Mouse (Mus musculus): ENCODE results near the gene Gzmm. TPM values are rescaled to one million over a fixed set of nuclear protein-coding genes. Genes with fewer than 3 reads are reported as not detected.

The Gzmm gene
- polyA plus RNA-seq, 1 experiment from 2014 or later, result 0.15 TPM

DNA sequence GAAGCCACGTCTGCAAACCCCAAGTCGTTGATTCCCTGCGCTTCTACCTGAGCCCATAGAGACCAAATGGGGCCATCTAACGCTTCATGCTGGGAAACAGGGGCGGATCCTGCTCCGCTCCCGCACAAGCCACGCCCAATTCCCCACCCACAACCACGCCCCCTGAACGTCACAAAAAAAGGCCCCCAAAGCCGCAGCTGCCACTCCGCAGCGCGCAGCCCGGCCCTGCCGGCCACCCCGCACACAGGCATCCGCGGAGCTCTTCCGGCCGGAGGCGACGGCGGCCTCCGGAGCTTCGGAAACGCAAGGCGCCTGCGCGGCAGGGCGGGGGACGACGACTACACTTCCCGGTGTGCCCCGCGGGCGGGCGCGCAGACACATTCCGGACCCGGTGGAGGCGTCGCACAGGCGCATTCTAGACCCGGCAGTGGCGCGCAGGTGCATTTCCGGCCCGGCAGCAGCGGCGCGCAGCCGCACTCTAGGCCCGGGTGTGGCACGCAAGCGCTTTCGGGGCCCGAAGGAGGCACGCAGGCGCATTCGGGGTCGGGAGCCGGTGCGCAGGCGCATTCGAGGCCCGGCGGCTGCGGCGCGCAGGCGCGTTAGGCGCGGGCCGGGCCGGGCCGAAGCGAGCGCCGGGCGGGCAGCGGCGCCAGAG, 7.1 kb upstream of the Gzmm start, which contains the start of gene Cdc34:
Gene Cdc34 (plus strand): TSS at position 605 of the 655 bp plus-strand sequence.
- H3K4me3 ChIP-seq (replicated peaks), result peak within 1 kb of the TSS; percentile 72
- WGBS (ENCODE audit: insufficient replicate concordance), result under 1% methylated on average over 79 of the region's 84 CpGs
- peak within 1 kb of the TSS; percentile 89 for H3K4me2 ChIP-seq
- peak; percentile 92 for ATAC-seq (ENCODE audit: insufficient read depth)
- H3K4me1 ChIP-seq (replicated peaks), result peaks cover 45% of the 10 kb centered on the region
- H3K27ac ChIP-seq (replicated peaks), result peak within 1 kb of the TSS; percentile 99
- H3K36me3 ChIP-seq (replicated peaks), result peaks cover 33% of the 10 kb centered on the region
- H3K9me3 ChIP-seq (replicated peaks), result no peaks in the 10 kb centered on the region
- H3K27me3 ChIP-seq, result no peaks in the 10 kb centered on the region; the same call in 1 of the 2 replicates
- peak within 1 kb of the TSS; percentile 84 for H3K9ac ChIP-seq

DNA sequence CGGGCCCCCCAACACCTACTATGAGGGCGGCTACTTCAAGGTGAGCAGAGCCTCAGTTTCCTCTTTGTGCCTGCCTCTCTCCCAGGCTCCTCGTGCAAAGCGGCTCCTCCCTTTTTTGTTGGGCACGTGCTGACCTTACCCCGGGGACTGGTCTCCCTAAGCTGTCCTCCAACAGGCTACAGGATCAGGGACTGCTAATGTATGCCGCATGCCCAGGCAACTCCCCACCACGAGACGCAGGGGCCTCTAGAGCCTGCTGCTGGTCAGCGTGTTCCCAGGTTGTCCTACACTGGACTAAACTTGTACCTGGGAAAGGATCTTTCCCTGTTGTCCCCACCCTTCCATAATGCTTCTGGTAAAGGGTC, 6.3 kb upstream of the Gzmm start:
- Histone ChIP-seq H3K36me3 (replicated peaks) (peaks cover 41% of the 10 kb centered on the region), H3K4me1 (replicated peaks) (peaks cover 45% of the 10 kb centered on the region), H3K27ac (replicated peaks) (peak overlapping the region; percentile 99), H3K9me3 (replicated peaks) (no peaks in the 10 kb centered on the region), H3K27me3 (no peaks in the 10 kb centered on the region; the same call in 1 of the 2 replicates), H3K4me3 (replicated peaks) (peak overlapping the region; percentile 72), H3K4me2 (peak overlapping the region; percentile 89), H3K9ac (peak overlapping the region; percentile 84)
- WGBS (ENCODE audit: insufficient replicate concordance), result 0% methylated on average over 10 of the region's 10 CpGs
- no peak for ATAC-seq (ENCODE audit: insufficient read depth)

DNA sequence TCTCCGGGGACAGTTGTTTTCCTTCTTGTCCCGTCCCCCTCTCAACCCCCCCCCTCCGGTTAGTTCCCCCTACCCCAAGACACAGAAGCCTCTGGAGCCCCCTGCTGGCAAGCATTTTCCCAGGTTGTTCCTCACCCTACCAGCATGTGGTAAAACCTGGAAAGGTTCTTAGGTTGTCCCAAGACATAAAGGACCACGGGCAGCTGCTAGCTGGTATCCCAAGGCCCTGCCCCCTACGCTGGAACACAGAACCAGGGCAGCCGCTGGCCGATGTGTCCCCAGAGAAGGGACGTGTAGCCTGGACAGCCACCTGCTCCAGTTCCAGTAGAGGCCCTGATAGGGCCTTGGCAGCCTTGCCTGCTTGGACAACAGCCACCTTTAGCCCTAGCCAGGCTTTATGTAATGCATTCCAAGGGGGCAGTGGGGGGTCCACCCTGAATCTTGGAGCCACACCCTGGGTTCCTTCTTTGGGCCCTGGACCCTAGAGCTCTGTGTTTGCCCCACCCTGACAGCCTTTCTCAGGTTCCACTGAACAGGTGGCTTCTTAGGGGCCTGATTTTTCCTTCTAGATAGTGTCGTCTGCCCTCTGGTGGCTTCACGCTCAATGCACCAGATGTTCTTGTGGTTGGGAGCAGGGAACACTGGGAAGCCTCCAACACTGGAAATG, 5.8 kb upstream of the Gzmm start:
- peaks cover 46% of the 10 kb centered on the region for H3K36me3 ChIP-seq (replicated peaks)
- peak overlapping the region; percentile 72 for H3K4me3 ChIP-seq (replicated peaks)
- under 1% methylated on average over 10 of the region's 10 CpGs for WGBS (ENCODE audit: insufficient replicate concordance)
- H3K27ac ChIP-seq (replicated peaks), result peak overlapping the region; percentile 99
- H3K9ac ChIP-seq, result peak overlapping the region; percentile 84
- no peaks in the 10 kb centered on the region; the same call in 1 of the 2 replicates for H3K27me3 ChIP-seq
- H3K4me1 ChIP-seq (replicated peaks), result peaks cover 45% of the 10 kb centered on the region
- H3K9me3 ChIP-seq (replicated peaks), result no peaks in the 10 kb centered on the region
- no peak for ATAC-seq (ENCODE audit: insufficient read depth)
- H3K4me2 ChIP-seq, result peak overlapping the region; percentile 89

DNA sequence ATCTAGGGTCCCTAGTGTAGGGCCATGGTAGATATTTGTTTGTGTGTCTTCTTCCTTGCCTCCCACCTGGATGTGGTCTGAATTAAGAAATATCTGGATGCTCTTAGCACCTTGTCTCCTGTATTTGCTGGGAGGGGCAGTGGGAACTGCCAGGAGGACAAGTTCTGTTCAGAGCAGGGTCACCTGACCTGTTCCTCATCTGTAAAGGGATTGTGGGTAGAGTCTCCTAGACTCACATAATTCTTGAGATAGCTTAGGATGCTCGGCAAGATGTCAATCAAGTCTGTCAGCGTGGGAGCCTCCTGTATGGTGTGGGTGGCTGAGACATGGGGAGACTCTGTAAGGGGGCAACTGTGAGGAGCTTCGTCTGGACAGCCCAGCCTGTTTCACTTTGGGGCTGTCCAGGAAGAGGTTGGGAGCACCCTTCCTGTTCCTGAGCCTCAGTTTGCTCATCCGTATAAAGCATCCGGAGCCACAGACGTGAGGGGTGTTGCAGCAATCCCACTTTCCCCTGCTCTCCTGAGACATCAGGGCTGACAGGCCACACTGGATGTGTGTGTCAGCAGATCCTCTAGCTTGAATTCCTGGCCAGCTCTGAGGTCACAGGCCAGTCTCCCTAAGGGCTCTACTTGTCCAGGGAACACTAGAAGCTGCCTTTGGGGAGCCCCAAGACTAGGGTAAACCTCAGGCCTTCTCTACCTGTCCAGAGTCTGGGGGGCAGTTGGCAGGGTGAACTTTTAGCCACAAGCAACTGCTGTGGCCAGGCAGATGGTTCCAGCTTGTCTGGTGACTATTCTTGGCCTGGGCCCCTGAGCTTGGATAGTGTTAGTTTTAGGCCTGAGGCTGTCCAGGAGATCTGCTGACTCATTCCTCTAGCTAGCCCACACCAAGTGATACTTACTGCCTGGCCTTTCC, 4.8 kb upstream of the Gzmm start:
- peaks cover 55% of the 10 kb centered on the region for H3K36me3 ChIP-seq (replicated peaks)
- H3K9me3 ChIP-seq (replicated peaks), result no peaks in the 10 kb centered on the region
- peaks cover 45% of the 10 kb centered on the region for H3K4me1 ChIP-seq (replicated peaks)
- H3K27ac ChIP-seq (replicated peaks), result peak overlapping the region; percentile 99
- peak overlapping the region; percentile 72 for H3K4me3 ChIP-seq (replicated peaks)
- WGBS (ENCODE audit: insufficient replicate concordance), result 73% methylated on average over 6 of the region's 6 CpGs
- H3K9ac ChIP-seq, result peak overlapping the region; percentile 84
- ATAC-seq (ENCODE audit: insufficient read depth), result no peak
- peak overlapping the region; percentile 89 for H3K4me2 ChIP-seq
- no peaks in the 10 kb centered on the region; the same call in 1 of the 2 replicates for H3K27me3 ChIP-seq

DNA sequence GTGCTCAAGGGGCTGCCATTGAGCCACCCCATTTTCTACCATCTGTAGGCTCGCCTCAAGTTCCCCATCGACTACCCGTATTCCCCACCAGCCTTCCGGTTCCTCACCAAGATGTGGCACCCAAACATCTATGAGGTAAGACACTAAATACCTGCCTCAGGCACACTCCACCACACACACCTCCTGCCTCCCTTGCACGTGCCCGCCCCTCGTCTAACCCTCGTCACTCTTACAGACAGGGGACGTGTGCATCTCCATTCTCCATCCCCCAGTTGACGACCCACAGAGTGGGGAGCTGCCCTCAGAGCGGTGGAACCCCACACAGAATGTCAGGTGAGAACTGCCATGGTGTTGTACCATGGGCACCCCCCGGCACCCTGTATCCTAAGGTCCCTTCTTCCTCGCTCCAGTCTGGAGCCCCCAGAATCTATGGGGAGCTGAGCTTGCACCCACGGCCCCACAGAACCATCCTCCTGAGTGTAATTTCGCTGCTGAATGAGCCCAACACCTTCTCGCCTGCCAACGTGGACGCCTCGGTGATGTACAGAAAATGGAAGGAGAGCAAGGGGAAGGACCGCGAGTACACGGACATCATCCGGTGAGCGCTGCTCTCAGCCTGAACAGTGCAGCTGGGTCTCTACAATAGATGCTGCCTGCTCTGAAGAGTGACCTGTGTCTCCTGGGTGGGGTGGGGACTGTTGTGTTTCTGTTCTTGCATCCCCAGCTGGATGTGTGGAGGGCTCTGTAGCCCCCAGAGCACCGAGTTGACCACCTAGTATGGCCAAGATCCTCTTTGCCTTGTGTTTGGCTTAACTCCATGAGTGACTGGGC, 3.8 kb upstream of the Gzmm start:
- Histone ChIP-seq H3K36me3 (replicated peaks) (peaks cover 64% of the 10 kb centered on the region), H3K4me3 (replicated peaks) (peak overlapping the region; percentile 72; the same call in 1 of the 2 replicates), H3K27ac (replicated peaks) (0 out of 2 replicates have a peak overlapping the region, but pooled peaks have one; percentile 99), H3K9ac (no peak overlapping the region), H3K9me3 (replicated peaks) (no peaks in the 10 kb centered on the region), H3K4me2 (peak overlapping the region; percentile 89; the same call in 1 of the 2 replicates), H3K4me1 (replicated peaks) (peaks cover 41% of the 10 kb centered on the region), H3K27me3 (no peaks in the 10 kb centered on the region)
- whole genome bisulfite sequencing (ENCODE audit: insufficient replicate concordance), result 88% methylated on average over 25 of the region's 25 CpGs
- ATAC-seq (ENCODE audit: insufficient read depth), result no peak

DNA sequence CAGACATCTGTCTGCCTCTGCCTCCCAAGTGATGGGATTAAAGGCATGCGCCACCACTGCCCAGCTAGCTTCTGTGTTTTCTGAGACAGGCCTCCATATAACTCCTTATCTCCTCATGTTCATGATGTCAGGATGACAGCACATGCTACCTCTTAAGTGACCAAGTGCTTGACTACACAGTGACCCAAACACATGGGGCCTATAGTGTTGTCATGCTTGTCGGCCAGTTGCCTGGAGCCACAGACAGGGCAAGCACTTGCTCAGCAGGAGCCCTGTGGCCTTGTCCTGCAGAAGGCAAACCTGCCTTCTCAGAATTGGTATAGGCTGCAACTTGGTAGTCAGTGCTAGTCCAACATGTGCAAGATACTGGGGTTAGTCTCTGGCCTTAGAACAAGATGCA, 2.6 kb upstream of the Gzmm start:
- 83% methylated on average over 2 of the region's 2 CpGs for WGBS (ENCODE audit: insufficient replicate concordance)
- Histone ChIP-seq H3K9ac (no peak overlapping the region), H3K4me3 (replicated peaks) (no peak overlapping the region), H3K27ac (replicated peaks) (no peak overlapping the region), H3K36me3 (replicated peaks) (peaks cover 64% of the 10 kb centered on the region), H3K4me1 (replicated peaks) (peaks cover 29% of the 10 kb centered on the region), H3K27me3 (no peaks in the 10 kb centered on the region), H3K4me2 (no peak overlapping the region), H3K9me3 (replicated peaks) (no peaks in the 10 kb centered on the region)
- ATAC-seq (ENCODE audit: insufficient read depth), result no peak

DNA sequence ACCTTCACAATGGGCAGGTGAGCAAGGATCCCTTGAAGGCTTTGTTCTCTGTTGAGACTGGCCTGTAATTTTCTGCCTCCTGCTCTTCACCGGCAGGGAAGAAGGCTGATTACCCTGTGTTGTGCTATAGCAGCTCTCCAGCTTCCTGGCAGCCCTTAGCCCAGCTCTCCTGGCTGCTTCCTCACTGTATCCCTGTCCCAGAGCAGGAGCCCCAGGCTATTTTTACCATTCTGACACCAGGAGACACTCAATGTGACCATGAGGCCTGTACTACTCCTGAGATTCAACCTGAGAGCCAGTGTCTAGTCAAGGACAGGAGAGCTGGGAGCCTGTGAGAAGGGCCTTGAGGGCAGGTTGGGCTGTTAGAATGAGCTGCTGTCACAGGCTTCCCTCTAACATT, 2.1 kb upstream of the Gzmm start:
- Histone ChIP-seq H3K27ac (replicated peaks) (no peak overlapping the region), H3K36me3 (replicated peaks) (peaks cover 64% of the 10 kb centered on the region), H3K4me3 (replicated peaks) (no peak overlapping the region), H3K27me3 (no peaks in the 10 kb centered on the region), H3K9ac (no peak overlapping the region), H3K4me2 (no peak overlapping the region), H3K9me3 (replicated peaks) (no peaks in the 10 kb centered on the region), H3K4me1 (replicated peaks) (peaks cover 26% of the 10 kb centered on the region)
- WGBS (ENCODE audit: insufficient replicate concordance), result 88% methylated on average over 1 of the region's 1 CpGs
- ATAC-seq (ENCODE audit: insufficient read depth), result no peak

DNA sequence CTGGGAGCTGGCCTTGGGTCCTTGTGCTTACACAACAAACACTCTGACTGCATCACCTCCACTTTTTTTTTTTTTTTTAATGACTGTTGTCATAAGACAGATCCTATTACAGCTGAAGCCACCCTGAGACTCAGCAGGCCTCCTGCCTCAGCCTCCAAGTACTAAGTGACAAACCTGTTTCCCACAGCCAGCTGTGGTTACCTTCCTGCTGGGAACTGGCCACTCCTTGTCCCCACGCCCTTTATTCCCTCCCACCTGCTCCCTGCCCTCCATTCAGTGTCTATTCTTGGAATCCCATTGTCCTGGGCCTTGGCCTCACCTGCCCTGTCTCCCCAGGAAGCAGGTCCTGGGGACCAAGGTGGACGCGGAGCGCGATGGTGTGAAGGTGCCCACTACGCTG, 1.3 kb upstream of the Gzmm start:
- Histone ChIP-seq H3K4me3 (replicated peaks) (no peak overlapping the region), H3K4me1 (replicated peaks) (peaks cover 26% of the 10 kb centered on the region), H3K36me3 (replicated peaks) (peaks cover 64% of the 10 kb centered on the region), H3K27ac (replicated peaks) (no peak overlapping the region), H3K9me3 (replicated peaks) (no peaks in the 10 kb centered on the region), H3K27me3 (no peaks in the 10 kb centered on the region), H3K9ac (no peak overlapping the region), H3K4me2 (no peak overlapping the region)
- WGBS (ENCODE audit: insufficient replicate concordance), result 90% methylated on average over 6 of the region's 6 CpGs
- no peak for ATAC-seq (ENCODE audit: insufficient read depth)

DNA sequence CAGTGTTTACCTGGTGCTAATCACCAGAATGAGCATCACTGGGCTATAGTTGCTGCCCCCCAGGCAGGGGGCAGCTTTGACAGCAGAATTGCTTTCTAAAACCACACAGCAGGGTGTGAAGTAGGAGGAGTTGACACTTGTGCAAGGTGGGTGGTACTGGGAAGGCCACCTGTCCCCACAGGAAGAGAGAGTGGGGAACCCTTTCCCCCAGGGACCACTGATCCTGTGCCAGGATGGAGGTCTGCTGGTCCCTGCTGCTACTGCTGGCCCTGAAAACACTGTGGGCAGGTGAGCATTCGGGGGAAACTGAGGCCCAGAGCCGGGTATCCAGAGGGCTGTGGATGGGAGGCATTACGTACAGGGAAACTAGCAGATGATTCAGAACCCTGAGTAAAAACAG, 358 bp downstream of the Gzmm start:
- peaks cover 56% of the 10 kb centered on the region for H3K36me3 ChIP-seq (replicated peaks)
- no peak for ATAC-seq (ENCODE audit: insufficient read depth)
- H3K4me1 ChIP-seq (replicated peaks), result peaks cover 10% of the 10 kb centered on the region
- no peak overlapping the region for H3K4me2 ChIP-seq
- 76% methylated on average over 3 of the region's 3 CpGs for WGBS (ENCODE audit: insufficient replicate concordance)
- H3K27ac ChIP-seq (replicated peaks), result no peak overlapping the region
- H3K27me3 ChIP-seq, result no peaks in the 10 kb centered on the region
- H3K4me3 ChIP-seq (replicated peaks), result no peak overlapping the region
- no peaks in the 10 kb centered on the region for H3K9me3 ChIP-seq (replicated peaks)
- H3K9ac ChIP-seq, result no peak overlapping the region

DNA sequence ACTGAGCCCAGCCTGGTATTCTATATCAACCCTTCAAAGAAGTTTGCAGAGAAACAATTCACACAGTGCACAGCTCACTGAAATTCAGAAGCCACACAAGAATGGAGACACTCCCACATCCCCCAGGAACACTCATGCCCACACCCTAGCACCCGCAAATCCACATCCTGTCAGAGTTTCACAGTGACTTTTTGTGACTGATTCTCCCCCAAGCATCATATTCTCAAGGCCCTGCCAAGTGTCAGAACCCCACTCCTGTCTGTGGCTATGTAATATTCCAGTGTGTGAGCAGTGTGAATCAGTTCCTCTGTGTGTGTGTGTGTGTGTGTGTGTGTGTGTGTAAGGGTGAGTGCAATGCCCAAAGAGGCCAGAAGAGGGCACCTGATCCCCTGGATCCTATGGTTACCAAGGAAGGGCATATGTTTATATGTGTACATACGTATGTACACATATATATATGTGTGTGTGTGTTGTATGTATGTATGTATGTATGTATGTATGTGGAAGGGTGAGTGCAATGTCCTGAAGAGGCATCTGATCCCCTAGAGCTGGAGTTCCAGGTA, 3.2 kb downstream of the Gzmm start:
- no peak overlapping the region for H3K4me2 ChIP-seq
- no peak overlapping the region for H3K4me3 ChIP-seq (replicated peaks)
- H3K27ac ChIP-seq (replicated peaks), result no peak overlapping the region
- ATAC-seq (ENCODE audit: insufficient read depth), result no peak
- H3K9ac ChIP-seq, result no peak overlapping the region
- H3K36me3 ChIP-seq (replicated peaks), result peaks cover 28% of the 10 kb centered on the region
- no peaks in the 10 kb centered on the region for H3K9me3 ChIP-seq (replicated peaks)
- H3K27me3 ChIP-seq, result no peaks in the 10 kb centered on the region
- peaks cover 11% of the 10 kb centered on the region; the same call in 1 of the 2 replicates for H3K4me1 ChIP-seq (replicated peaks)
- 75% methylated on average over 2 of the region's 2 CpGs for WGBS (ENCODE audit: insufficient replicate concordance)

Data from liver, embryonic 15.5 days (tissue).